ENCODE assay signal across 26 mouse cellular contexts in the genomic region with DNA sequence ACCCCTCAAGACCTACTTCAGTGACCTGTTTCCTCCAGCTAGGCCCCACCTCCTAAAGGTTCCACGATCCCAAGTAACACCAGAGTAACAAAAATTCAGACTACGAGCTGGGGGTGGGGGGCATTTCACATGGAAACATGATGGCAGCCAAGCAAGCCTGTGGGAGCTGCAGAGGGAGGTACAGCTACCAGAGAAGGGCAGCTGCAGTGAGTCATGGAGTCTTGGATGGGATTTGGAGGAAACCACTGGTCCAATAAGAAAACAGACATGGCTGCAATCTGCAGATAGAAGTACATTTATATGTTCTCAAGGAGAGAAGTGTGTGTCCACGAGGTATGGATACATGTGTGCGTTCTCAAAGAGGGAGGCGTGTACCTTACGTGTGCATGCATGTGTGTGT.
"Had no signal": no experiment of that assay in that cellular context is flagged by ENCODE, and none has a peak within 500 bp of the region (broad histone marks: within the 10 kb centered on the region; RNA-seq: fewer than 3 reads in every experiment).

No protein-coding gene starts in this region.

- H3K9me3 ChIP-seq: heart, embryonic 10.5 days; hindbrain, embryonic 12.5 days; intestine, embryonic 15.5 days; limb, embryonic 12.5 days; liver, embryonic 13.5 days; liver, embryonic 15.5 days had no signal

- H3K27ac ChIP-seq: hindbrain, embryonic 10.5 days; hindbrain, embryonic 12.5 days; hindbrain, embryonic 14.5 days; intestine, embryonic 15.5 days; liver, embryonic 13.5 days; liver, embryonic 15.5 days had no signal

- ATAC-seq: hindbrain, embryonic 16.5 days; inflammation-experienced regulatory T-cells, adult 6 months; intestine, embryonic 15.5 days; intestine, postnatal 0 days had no signal

- H3K4me2 ChIP-seq: heart, embryonic 12.5 days; hindbrain, embryonic 12.5 days; hindbrain, embryonic 14.5 days; intestine, embryonic 15.5 days; limb, embryonic 12.5 days; liver, embryonic 11.5 days; liver, embryonic 13.5 days; liver, embryonic 15.5 days had no signal

- H3K4me3 ChIP-seq: heart, embryonic 10.5 days; heart, embryonic 12.5 days; hindbrain, embryonic 10.5 days; hindbrain, embryonic 12.5 days; intestine, embryonic 15.5 days; limb, embryonic 12.5 days; liver, embryonic 13.5 days; liver, embryonic 15.5 days had no signal

- H3K36me3 ChIP-seq: heart, embryonic 10.5 days; heart, embryonic 12.5 days; hindbrain, embryonic 10.5 days; hindbrain, embryonic 12.5 days; intestine, embryonic 15.5 days; limb, embryonic 12.5 days; liver, embryonic 13.5 days; liver, embryonic 15.5 days had no signal

- H3K9ac ChIP-seq: heart, embryonic 12.5 days; hindbrain, embryonic 12.5 days; hindbrain, embryonic 14.5 days; intestine, embryonic 15.5 days; limb, embryonic 12.5 days; liver, embryonic 13.5 days; liver, embryonic 15.5 days had no signal

- DNase-seq: gastrocnemius, postnatal 25 days; heart, adult 18-20 months; heart, postnatal 10 days; heart, postnatal 4 days; kidney, adult 18-20 months; kidney, adult 8-10 months; kidney, postnatal 10 days; kidney, postnatal 25 days; kidney, postnatal 4 days; layer of hippocampus, adult 9-11 months; layer of hippocampus, postnatal 36 days; left cerebral cortex, postnatal 4 days; liver; liver, embryonic 13.5 days had no signal

- H3K27me3 ChIP-seq: heart, embryonic 12.5 days; hindbrain, embryonic 12.5 days; intestine, embryonic 15.5 days; limb, embryonic 12.5 days had no signal
